Mouse (Mus musculus) megakaryocyte, embryonic 14.5 days (primary cell): Measurements from ENCODE around the gene Gm20683.

ENCODE experiments used
- FLI1 ChIP-seq: IDR thresholded peaks from 2 replicates; pipeline ENCODE4 v1.6.1; 2012; ENCODE audit warnings: low read length, inconsistent platforms, mixed read lengths
- GATA1 ChIP-seq: IDR thresholded peaks from 3 replicates; pipeline ENCODE4 v1.6.1; 2012; ENCODE audit warnings: mixed read lengths, low read length, inconsistent platforms, borderline replicate concordance

GRCm38 (mm10) chr17:25786280-25786679 is 55.3 kb downstream of the Gm20683 start, which contains the start of gene Ccdc78:
- TF ChIP-seq GATA1 (no peak), FLI1 (no peak)
